Comparison of ENCODE assay signal across 8 mouse cellular contexts in the genomic region with DNA sequence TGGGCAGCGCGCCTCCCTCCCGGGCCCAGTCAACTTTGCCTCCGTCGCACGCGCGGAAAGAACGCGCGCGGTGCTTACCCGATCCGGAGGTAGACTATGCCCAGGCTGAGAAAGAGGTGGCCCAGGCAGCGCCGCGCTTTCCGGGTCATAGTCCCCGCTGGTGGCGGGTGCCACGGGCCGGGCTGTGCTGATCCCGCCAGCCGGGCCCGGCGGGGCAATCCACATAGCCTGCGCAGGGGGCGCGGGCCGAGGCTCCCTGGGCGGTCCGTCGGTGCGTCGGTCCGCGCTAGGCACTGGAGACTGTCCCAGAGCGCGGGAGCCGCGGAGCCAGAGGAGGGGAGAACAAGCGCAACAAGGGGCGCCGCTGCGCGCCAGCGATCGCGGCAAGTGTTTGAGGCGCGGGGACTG. TPM values are rescaled to one million over a fixed set of nuclear protein-coding genes. Genes with fewer than 3 reads are reported as not detected.
A peak's percentile ranks its signal among the peaks of the same experiment; 100 is the strongest.
DNase-seq lines count a peak whose midpoint lies in the region; ATAC-seq lines count a peak whose summit lies in the region.

A gene (minus strand): TSS at position 403 of the 408 bp plus-strand sequence.

- peaks cover 89% of the 10 kb centered on the region for H3K27me3 ChIP-seq in heart, embryonic 16.5 days (ENCODE audit: control insufficient read depth, insufficient read depth, low read length)

- no peak within 1 kb of the TSS for H3K27ac ChIP-seq in heart, embryonic 16.5 days (ENCODE audit: low read length)

- H3K9ac ChIP-seq in heart, embryonic 16.5 days (ENCODE audit: low read length): 0 out of 2 replicates have a peak within 1 kb of the TSS, but pooled peaks have one; percentile 5

- 0 out of 2 replicates have a peak, but pooled peaks have one; percentile 19 for ATAC-seq in heart, embryonic 16.5 days (replicated peaks; ENCODE audit: extremely low read depth, insufficient read depth, low FRiP score)

- intact Hi-C loops in left cerebral cortex, postnatal 10 days (cut with DNase I): loop anchor here (1.0 to 5.0 kb wide), 2 partner anchors 125 to 239 kb away; no protein-coding TSS in a partner anchor

- H3K4me2 ChIP-seq in heart, embryonic 16.5 days (ENCODE audit: low read depth, low read length): peak within 1 kb of the TSS; percentile 83

- WGBS in heart, embryonic 16.5 days: under 1% methylated on average over 50 of the region's 51 CpGs

- H3K4me3 ChIP-seq in heart, embryonic 16.5 days (ENCODE audit: low read length): peak within 1 kb of the TSS; percentile 54

- no peaks in the 10 kb centered on the region for H3K9me3 ChIP-seq in heart, embryonic 16.5 days (replicated peaks; ENCODE audit: control insufficient read depth, low read length)

- peak; percentile 16 for DNase-seq in adrenal gland, postnatal 10 days
- DNase-seq in adrenal gland, postnatal 4 days (ENCODE audit: low spot score in 2 of 2): no peak
- DNase-seq in right cerebral cortex, postnatal 14 days: peak; percentile 28
- no peak for DNase-seq in right cerebral cortex, postnatal 36 days (ENCODE audit: low spot score in 2 of 2)
- peak in 1 of 2 experiments; percentile 53 for DNase-seq in left cerebral cortex, postnatal 10 days (ENCODE audit: extremely low spot score in 1 of 2, low spot score in 2 of 2)
- DNase-seq in neural tube, embryonic 10.5 days (ENCODE audit: extremely low spot score, low spot score): peak; percentile 59
- DNase-seq in ovary, postnatal 36 days (ENCODE audit: low spot score): no peak

- H3K4me1 ChIP-seq in heart, embryonic 16.5 days (ENCODE audit: control insufficient read depth, insufficient read depth, low read length): peaks cover 8% of the 10 kb centered on the region

- no peaks in the 10 kb centered on the region for H3K36me3 ChIP-seq in heart, embryonic 16.5 days (ENCODE audit: control insufficient read depth, insufficient read depth)

RNA-seq across cellular contexts. Expression of the gene that starts here (rescaled TPM):
- not detected for total RNA-seq in adrenal gland, postnatal 10 days (2021)
- total RNA-seq in adrenal gland, postnatal 4 days (2021): under 1 TPM; 0.08 to 0.34 TPM
- 0.19 and 0.30 TPM in 2 replicates for polyA plus RNA-seq in heart, embryonic 16.5 days (2015; fragmentation: Nextera tagmentation; extraction: Ambion mirVana)
- total RNA-seq in left cerebral cortex, postnatal 10 days (2021): 10 to 100 TPM; 12.3 to 15.0 TPM

Comparison
In these comparisons a context has a peak if more than half of its experiments do, and no peak if none do; other contexts are left out.
1. RNA of the gene that starts here (total RNA-seq): 12.3 to 15.0 TPM in left cerebral cortex, postnatal 10 days; 0.08 to 0.34 TPM in adrenal gland, postnatal 4 days and not detected in adrenal gland, postnatal 10 days; every median in the first group is over 4 times any median in the second.
2. DNase-seq: peak in right cerebral cortex, postnatal 14 days (single experiment) and neural tube, embryonic 10.5 days (single experiment); none in adrenal gland, postnatal 4 days (0 of 2), right cerebral cortex, postnatal 36 days (0 of 2) and ovary, postnatal 36 days (single experiment).
3. Peak in DNase-seq in adrenal gland, postnatal 10 days; RNA of the gene not detected or under 1 TPM.
4. Peak in ATAC-seq, H3K4me3 ChIP-seq, H3K9ac ChIP-seq and H3K4me2 ChIP-seq in heart, embryonic 16.5 days; RNA of the gene not detected or under 1 TPM.